ENCODE assay signal across 26 mouse cellular contexts in the genomic region with DNA sequence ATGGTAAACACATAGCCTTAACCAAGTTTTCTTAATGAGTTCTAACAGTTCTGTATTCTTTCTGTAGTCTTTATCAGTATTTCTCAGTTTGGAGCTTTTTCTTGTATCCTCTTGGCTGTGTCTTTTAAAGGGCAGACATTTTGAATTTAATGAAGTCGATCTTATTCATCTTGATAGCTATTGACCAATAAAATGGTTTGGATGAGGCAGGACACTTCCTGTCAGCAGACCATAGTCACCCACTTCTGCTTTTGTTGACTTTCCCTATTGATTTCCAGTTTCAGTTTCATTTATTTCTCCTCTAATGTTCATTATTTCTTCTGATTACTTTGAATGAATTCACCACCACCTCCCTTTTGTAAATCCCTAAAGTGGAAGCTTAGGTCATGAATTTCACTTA. TPM values are rescaled to one million over a fixed set of nuclear protein-coding genes. Genes with fewer than 3 reads are reported as not detected.
DNase-seq lines count a peak whose midpoint lies in the region; ATAC-seq and TF ChIP-seq lines count a peak whose summit lies in the region.
"Had no signal": no experiment of that assay in that cellular context is flagged by ENCODE, and none has a peak within 500 bp of the region (broad histone marks: within the 10 kb centered on the region; RNA-seq: fewer than 3 reads in every experiment).

No protein-coding gene starts in this region.

- dilution Hi-C loops in CH12.LX (cut with MboI; ENCODE audit: extremely low pct_ligation_motif_present, extremely low pct_unique_long_range_greater_than_20kb, low sequenced_read_pairs), result no loop called here

- H3K27ac ChIP-seq in CH12.LX (ENCODE audit: insufficient read depth, low read depth), result no peak overlapping the region
- H3K27ac ChIP-seq in midbrain, embryonic 14.5 days (replicated peaks; ENCODE audit: low read depth, low read length), result no peak overlapping the region
- H3K27ac ChIP-seq: embryonic facial prominence, embryonic 13.5 days; forebrain, embryonic 10.5 days; gastrocnemius, adult 2 months; heart, embryonic 13.5 days; hindbrain, embryonic 15.5 days had no signal

- H3K79me2 ChIP-seq in CH12.LX (replicated peaks; ENCODE audit: control insufficient read depth, extremely low read depth, insufficient read depth, poor library complexity, severe bottlenecking), result 0 out of 2 replicates have a peak, but pooled peaks cover 2% of the 10 kb centered on the region

- no peak overlapping the region for H3K4me3 ChIP-seq in CH12.LX (replicated peaks in 1 of 3; ENCODE audit: low read depth in 2 of 3, low read length in 2 of 3, poor library complexity in 1 of 3)
- H3K4me3 ChIP-seq in midbrain, embryonic 14.5 days (replicated peaks; ENCODE audit: low read depth, low read length), result no peak overlapping the region
- H3K4me3 ChIP-seq: embryonic facial prominence, embryonic 13.5 days; forebrain, embryonic 10.5 days; gastrocnemius, adult 2 months; heart, embryonic 13.5 days; hindbrain, embryonic 15.5 days had no signal

- H3K9me3 ChIP-seq in CH12.LX (replicated peaks; ENCODE audit: low read length), result no peaks in the 10 kb centered on the region
- no peaks in the 10 kb centered on the region for H3K9me3 ChIP-seq in midbrain, embryonic 14.5 days (ENCODE audit: control insufficient read depth, low read length)
- H3K9me3 ChIP-seq: embryonic facial prominence, embryonic 13.5 days; forebrain, embryonic 10.5 days; heart, embryonic 13.5 days; hindbrain, embryonic 15.5 days had no signal

- in situ Hi-C loops in CH12.LX (cut with MboI; ENCODE audit: low pct_ligation_motif_present, low pct_unique_long_range_greater_than_20kb, low sequenced_read_pairs), result no loop called here

- peak; percentile 73 for DNase-seq in 416B (ENCODE audit: low read depth)
- DNase-seq in CH12.LX (ENCODE audit: extremely low read depth), result no peak
- no peak for DNase-seq in midbrain, embryonic 14.5 days
- DNase-seq in layer of hippocampus, adult 8-10 months (ENCODE audit: low spot score in 2 of 2), result no peak
- no peak for DNase-seq in right cerebral cortex, postnatal 10 days (ENCODE audit: low spot score in 2 of 2)
- DNase-seq in spleen, postnatal 4 days (ENCODE audit: low spot score in 2 of 2), result no peak
- DNase-seq: adrenal gland, postnatal 14 days; cerebellum, adult 11 months; cerebellum, adult 8-10 months; cerebellum, postnatal 25 days; gastrocnemius, adult 2 months; gastrocnemius, postnatal 25 days; heart, adult 11 months; heart, postnatal 36 days had no signal

- TF ChIP-seq EP300 in CH12.LX (IDR thresholded peaks at IDR 0.05; ENCODE audit: low read length), result no peak

- no peak overlapping the region for H3K4me2 ChIP-seq in CH12.LX (ENCODE audit: insufficient read depth, low read depth, poor library complexity, severe bottlenecking)
- H3K4me2 ChIP-seq in midbrain, embryonic 14.5 days (ENCODE audit: low read length), result no peak overlapping the region
- H3K4me2 ChIP-seq: embryonic facial prominence, embryonic 13.5 days; heart, embryonic 13.5 days; hindbrain, embryonic 15.5 days had no signal

- peak; percentile 36 for ATAC-seq in granulocyte monocyte progenitor cell, adult 5-6 weeks (replicated peaks; ENCODE audit: poor library complexity, severe bottlenecking)
- peak; percentile 37; the same call in 1 of the 2 replicates for ATAC-seq in monocyte, adult 5-6 weeks (replicated peaks; ENCODE audit: insufficient number of reproducible peaks, low FRiP score, low TSS enrichment, poor library complexity, severe bottlenecking)
- no peak for ATAC-seq in midbrain, embryonic 14.5 days (ENCODE audit: low FRiP score, low TSS enrichment)
- ATAC-seq: activated CD4-positive, CD25-positive, alpha-beta regulatory T cell, adult 4 months; CD4-positive, CD25-positive, alpha-beta regulatory T cell, adult 4 months; forebrain, embryonic 14.5 days; Patski had no signal

- 91% methylated on average over 1 of the region's 1 CpGs for WGBS in midbrain, embryonic 14.5 days

- H3K4me1 ChIP-seq in CH12.LX (ENCODE audit: control insufficient read depth in 1 of 2, insufficient read depth in 2 of 2), result peaks cover 6 to 14% of the 10 kb centered on the region in 2 experiments
- H3K4me1 ChIP-seq in midbrain, embryonic 14.5 days (ENCODE audit: control insufficient read depth, insufficient read depth, low read length), result peaks cover 9% of the 10 kb centered on the region

- H3K9ac ChIP-seq in CH12.LX (ENCODE audit: insufficient read depth, low read depth), result no peak overlapping the region
- H3K9ac ChIP-seq in midbrain, embryonic 14.5 days (replicated peaks; ENCODE audit: low read length), result no peak overlapping the region
- H3K9ac ChIP-seq: embryonic facial prominence, embryonic 13.5 days; heart, embryonic 13.5 days; hindbrain, embryonic 15.5 days had no signal

- H3K27me3 ChIP-seq in CH12.LX (replicated peaks), result no peaks in the 10 kb centered on the region
- H3K27me3 ChIP-seq in midbrain, embryonic 14.5 days (ENCODE audit: control insufficient read depth, insufficient read depth, low read length), result no peaks in the 10 kb centered on the region
- H3K27me3 ChIP-seq: embryonic facial prominence, embryonic 13.5 days; heart, embryonic 13.5 days; hindbrain, embryonic 15.5 days; Patski had no signal

- TF ChIP-seq POLR2A in CH12.LX (IDR thresholded peaks at IDR 0.05; ENCODE audit: low read depth, low read length), result no peak

- TF ChIP-seq CTCF in CH12.LX (conservative IDR thresholded peaks at IDR 0.05 in 1 of 2, IDR thresholded peaks at IDR 0.05 in 1 of 2; ENCODE audit: low read depth in 2 of 2, low read length in 2 of 2), result no peak

- H3K36me3 ChIP-seq in CH12.LX (replicated peaks in 1 of 2; ENCODE audit: control insufficient read depth in 1 of 2, insufficient read depth in 1 of 2, low read length in 1 of 2), result peaks cover 9 to 55% of the 10 kb centered on the region in 2 experiments
- H3K36me3 ChIP-seq in midbrain, embryonic 14.5 days (ENCODE audit: control insufficient read depth, insufficient read depth, low read length), result peaks cover 20% of the 10 kb centered on the region

- TF ChIP-seq RAD21 in CH12.LX (IDR thresholded peaks at IDR 0.05; ENCODE audit: low read depth, low read length), result no peak

TF ChIP-seq in CH12.LX, 34 proteins besides CTCF, POLR2A, EP300 and RAD21:
- TF ChIP-seq BHLHE40 (IDR thresholded peaks at IDR 0.05; ENCODE audit: low read depth, low read length) (0 out of 2 replicates have a peak, but pooled peaks have one; percentile 12), PAX5 (IDR thresholded peaks at IDR 0.05; ENCODE audit: low read length) (no peak)

RNA-seq across cellular contexts. Expression of gene Usb1, which starts 3.6 kb away (rescaled TPM):
- total RNA-seq in CH12.LX (2012; rRNA removed) (15.2 and 17.8 TPM in 2 replicates), CH12.LX (2014; rRNA removed) (17.7 and 25.0 TPM in 2 replicates)
- polyA plus RNA-seq in CH12.LX (2012; ENCODE audit: insufficient read length, low read depth), result 15.7 and 16.4 TPM in 2 replicates
- total RNA-seq in granulocyte monocyte progenitor cell, adult 5-6 weeks (2014; fragmentation: Nextera tagmentation), result 41.5 and 44.1 TPM in 2 replicates
- total RNA-seq in granulocyte monocyte progenitor cell, adult 5-6 weeks (2017), result 31.4 and 36.8 TPM in 2 replicates
- 19.0 to 30.5 TPM (median 26.8 TPM) in 3 replicates for total RNA-seq in monocyte, adult 5-6 weeks (2017)
- polyA plus RNA-seq in midbrain, embryonic 14.5 days (2014; fragmentation: Nextera tagmentation; extraction: Ambion mirVana), result 32.0 and 37.3 TPM in 2 replicates
- total RNA-seq in layer of hippocampus, adult 8-10 months (2022), result 10 to 100 TPM in 3 of 4 experiments, 1 to 10 TPM in 1; 9.8 to 16.5 (median 12.9) TPM

RNA-seq across cellular contexts. Expression of gene Zfp319, which starts 4.0 kb away (rescaled TPM):
- total RNA-seq in CH12.LX (2012; rRNA removed), result 2.0 and 2.1 TPM in 2 replicates
- 0.81 and 0.83 TPM in 2 replicates for total RNA-seq in CH12.LX (2014; rRNA removed)
- polyA plus RNA-seq in CH12.LX (2012; ENCODE audit: insufficient read length, low read depth), result 2.7 and 3.3 TPM in 2 replicates
- 5.4 and 6.9 TPM in 2 replicates for total RNA-seq in granulocyte monocyte progenitor cell, adult 5-6 weeks (2014; fragmentation: Nextera tagmentation)
- 1.6 and 2.2 TPM in 2 replicates for total RNA-seq in granulocyte monocyte progenitor cell, adult 5-6 weeks (2017)
- total RNA-seq in monocyte, adult 5-6 weeks (2017), result 3.3 to 4.7 TPM (median 4.3 TPM) in 3 replicates
- 15.9 and 17.9 TPM in 2 replicates for polyA plus RNA-seq in midbrain, embryonic 14.5 days (2014; fragmentation: Nextera tagmentation; extraction: Ambion mirVana)
- total RNA-seq in layer of hippocampus, adult 8-10 months (2022), result 10 to 100 TPM; 14.7 to 16.9 (median 15.8) TPM

RNA-seq across cellular contexts. Expression of gene Mmp15, which starts 16.4 kb away (rescaled TPM):
- total RNA-seq in CH12.LX (2012; rRNA removed) (0.04 TPM in 2 replicates), CH12.LX (2014; rRNA removed) (not detected in 2 replicates)
- polyA plus RNA-seq in CH12.LX (2012; ENCODE audit: insufficient read length, low read depth), result 0.44 TPM in 1 of 2 replicates, not detected in the other
- not detected in 2 replicates for total RNA-seq in granulocyte monocyte progenitor cell, adult 5-6 weeks (2014; fragmentation: Nextera tagmentation)
- 0.13 and 0.21 TPM in 2 replicates for total RNA-seq in granulocyte monocyte progenitor cell, adult 5-6 weeks (2017)
- total RNA-seq in monocyte, adult 5-6 weeks (2017), result not detected in 3 replicates
- 17.8 and 19.1 TPM in 2 replicates for polyA plus RNA-seq in midbrain, embryonic 14.5 days (2014; fragmentation: Nextera tagmentation; extraction: Ambion mirVana)
- 10 to 100 TPM; 13.6 to 14.9 (median 14.8) TPM for total RNA-seq in layer of hippocampus, adult 8-10 months (2022)

RNA-seq across cellular contexts. Expression of gene Tepp, which starts 25.3 kb away (rescaled TPM):
- total RNA-seq in CH12.LX (2012; rRNA removed) (not detected in 2 replicates), CH12.LX (2014; rRNA removed) (not detected in 2 replicates)
- not detected in 2 replicates for polyA plus RNA-seq in CH12.LX (2012; ENCODE audit: insufficient read length, low read depth)
- not detected in 2 replicates for total RNA-seq in granulocyte monocyte progenitor cell, adult 5-6 weeks (2014; fragmentation: Nextera tagmentation)
- total RNA-seq in granulocyte monocyte progenitor cell, adult 5-6 weeks (2017), result not detected in 2 replicates
- 2.5 TPM in 1 of 3 replicates, not detected in the others for total RNA-seq in monocyte, adult 5-6 weeks (2017)
- polyA plus RNA-seq in midbrain, embryonic 14.5 days (2014; fragmentation: Nextera tagmentation; extraction: Ambion mirVana), result 0.83 and 2.7 TPM in 2 replicates
- total RNA-seq in layer of hippocampus, adult 8-10 months (2022), result not detected
- total RNA-seq: adrenal gland, postnatal 14 days; gastrocnemius, adult 2 months; gastrocnemius, postnatal 25 days; heart, postnatal 36 days had no signal
- polyA plus RNA-seq: activated CD4-positive, CD25-positive, alpha-beta regulatory T cell, adult 4 months; CD4-positive, CD25-positive, alpha-beta regulatory T cell, adult 4 months; forebrain, embryonic 10.5 days; heart, postnatal 0 days; hindbrain, embryonic 11.5 days; Patski had no signal

RNA-seq across cellular contexts. Expression of gene Cngb1, which starts 29.3 kb away (rescaled TPM):
- total RNA-seq in CH12.LX (2012; rRNA removed), result not detected in 2 replicates
- total RNA-seq in CH12.LX (2014; rRNA removed), result not detected in 2 replicates
- not detected in 2 replicates for polyA plus RNA-seq in CH12.LX (2012; ENCODE audit: insufficient read length, low read depth)
- total RNA-seq in granulocyte monocyte progenitor cell, adult 5-6 weeks (2014; fragmentation: Nextera tagmentation), result 8.2 and 8.5 TPM in 2 replicates
- total RNA-seq in granulocyte monocyte progenitor cell, adult 5-6 weeks (2017), result 8.6 and 10.0 TPM in 2 replicates
- 0.11 TPM in 1 of 3 replicates, not detected in the others for total RNA-seq in monocyte, adult 5-6 weeks (2017)
- polyA plus RNA-seq in midbrain, embryonic 14.5 days (2014; fragmentation: Nextera tagmentation; extraction: Ambion mirVana), result 0.47 and 0.59 TPM in 2 replicates
- under 1 TPM; 0.61 to 0.93 (median 0.63) TPM for total RNA-seq in layer of hippocampus, adult 8-10 months (2022)

Comparison
In these comparisons a context has a peak if more than half of its experiments do, and no peak if none do; other contexts are left out.
1. RNA of gene Mmp15, which starts 16.4 kb away (total RNA-seq): 13.6 to 14.9 TPM in layer of hippocampus, adult 8-10 months; 0.13 to 0.21 TPM in granulocyte monocyte progenitor cell, adult 5-6 weeks, 0.04 TPM in CH12.LX and not detected in monocyte, adult 5-6 weeks; every median in the first group is over 10 times any median in the second.